Mouse (Mus musculus): Measurements from ENCODE around the gene Ccdc86. TPM values are rescaled to one million over a fixed set of nuclear protein-coding genes. Genes with fewer than 3 reads are reported as not detected.

Gene Ccdc86
- total and polyA plus RNA-seq, 2 experiments from 2014 or later: 6.5 to 13.1 TPM

- no peak for TF ChIP-seq CTCF (IDR thresholded peaks at IDR 0.05)
- H3K9me3 ChIP-seq (ENCODE audit: low read length): no peaks in the 10 kb centered on the region
- 79% methylated on average over 13 of the region's 13 CpGs for WGBS
Measured at GRCm38 (mm10) chr19:10984551-10984950, 35.5 kb upstream of the Ccdc86 start.

DNA sequence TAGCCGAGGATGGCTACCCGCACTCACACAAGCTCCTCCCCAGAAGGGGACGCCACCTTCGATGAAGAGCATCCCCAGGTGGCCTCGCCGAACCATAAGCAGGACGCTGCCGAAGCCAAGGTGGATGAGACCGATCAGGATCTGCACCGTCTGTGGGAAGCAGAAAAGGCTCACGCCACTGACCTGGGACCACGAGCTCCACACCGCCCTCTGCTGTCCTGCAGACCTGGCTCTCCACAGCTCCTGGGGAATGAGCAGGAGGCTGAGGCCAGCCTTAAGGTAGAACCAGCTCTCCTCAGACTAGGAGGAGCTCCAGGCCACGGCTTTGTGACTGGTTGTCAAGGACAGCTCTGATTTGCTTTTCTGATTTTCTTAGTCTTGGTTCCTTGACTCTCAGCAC, 34.1 kb upstream of the Ccdc86 start:
- no peak for ATAC-seq (ENCODE audit: low FRiP score)
- no peaks in the 10 kb centered on the region for H3K36me3 ChIP-seq (ENCODE audit: insufficient read depth, low read length)
- WGBS: 19% methylated on average over 14 of the region's 14 CpGs
- no peaks in the 10 kb centered on the region for H3K4me1 ChIP-seq (ENCODE audit: insufficient read depth, low read length)
- TF ChIP-seq CTCF (IDR thresholded peaks at IDR 0.05): peak; percentile 50
- DNase-seq (ENCODE audit: low spot score): no peak
- H3K27ac ChIP-seq (ENCODE audit: low read depth, low read length): no peak overlapping the region
- H3K27me3 ChIP-seq (ENCODE audit: insufficient read depth, low read length): no peaks in the 10 kb centered on the region
- no peak overlapping the region for H3K4me3 ChIP-seq (ENCODE audit: low read depth, low read length)
- H3K9ac ChIP-seq (replicated peaks; ENCODE audit: low read length, poor library complexity, severe bottlenecking): no peak overlapping the region
- no peak overlapping the region for H3K4me2 ChIP-seq (ENCODE audit: low read depth, low read length, poor library complexity, severe bottlenecking)
- H3K9me3 ChIP-seq (ENCODE audit: low read length): no peaks in the 10 kb centered on the region

More at GRCm38 (mm10) chr19:10984551-10984950, 35.5 kb upstream of the Ccdc86 start:
- Histone ChIP-seq H3K27me3 (ENCODE audit: insufficient read depth, low read length) (no peaks in the 10 kb centered on the region), H3K4me1 (ENCODE audit: insufficient read depth, low read length) (no peaks in the 10 kb centered on the region), H3K4me2 (ENCODE audit: low read depth, low read length, poor library complexity, severe bottlenecking) (no peak overlapping the region), H3K27ac (ENCODE audit: low read depth, low read length) (no peak overlapping the region), H3K4me3 (ENCODE audit: low read depth, low read length) (no peak overlapping the region), H3K36me3 (ENCODE audit: insufficient read depth, low read length) (no peaks in the 10 kb centered on the region), H3K9ac (replicated peaks; ENCODE audit: low read length, poor library complexity, severe bottlenecking) (no peak overlapping the region)
- no peak for DNase-seq (ENCODE audit: low spot score)
- ATAC-seq (ENCODE audit: low FRiP score): no peak

GRCm38 (mm10) chr19:10980210-10980609, 31.1 kb upstream of the Ccdc86 start:
- Histone ChIP-seq H3K4me1 (ENCODE audit: insufficient read depth, low read length) (no peaks in the 10 kb centered on the region), H3K9me3 (ENCODE audit: low read length) (no peaks in the 10 kb centered on the region), H3K4me3 (ENCODE audit: low read depth, low read length) (no peak overlapping the region), H3K27ac (ENCODE audit: low read depth, low read length) (no peak overlapping the region), H3K27me3 (ENCODE audit: insufficient read depth, low read length) (no peaks in the 10 kb centered on the region), H3K4me2 (ENCODE audit: low read depth, low read length, poor library complexity, severe bottlenecking) (no peak overlapping the region), H3K9ac (replicated peaks; ENCODE audit: low read length, poor library complexity, severe bottlenecking) (no peak overlapping the region), H3K36me3 (ENCODE audit: insufficient read depth, low read length) (no peaks in the 10 kb centered on the region)
- ATAC-seq (ENCODE audit: low FRiP score) (no peak), DNase-seq (ENCODE audit: low spot score) (no peak)
- 84% methylated on average over 5 of the region's 5 CpGs for WGBS
- no peak for TF ChIP-seq CTCF (IDR thresholded peaks at IDR 0.05)

- TF ChIP-seq CTCF (IDR thresholded peaks at IDR 0.05): peak; percentile 81
- Histone ChIP-seq H3K36me3 (ENCODE audit: insufficient read depth, low read length) (no peaks in the 10 kb centered on the region), H3K4me1 (ENCODE audit: insufficient read depth, low read length) (no peaks in the 10 kb centered on the region), H3K9me3 (ENCODE audit: low read length) (no peaks in the 10 kb centered on the region), H3K4me3 (ENCODE audit: low read depth, low read length) (no peak overlapping the region), H3K27ac (ENCODE audit: low read depth, low read length) (no peak overlapping the region), H3K27me3 (ENCODE audit: insufficient read depth, low read length) (no peaks in the 10 kb centered on the region), H3K4me2 (ENCODE audit: low read depth, low read length, poor library complexity, severe bottlenecking) (peak overlapping the region; percentile 23), H3K9ac (replicated peaks; ENCODE audit: low read length, poor library complexity, severe bottlenecking) (no peak overlapping the region)
- ATAC-seq (ENCODE audit: low FRiP score) (peak; percentile 64), DNase-seq (ENCODE audit: low spot score) (peak; percentile 68)
- 13% methylated on average over 18 of the region's 18 CpGs for WGBS
Measured at GRCm38 (mm10) chr19:10979184-10980168, 30.4 kb upstream of the Ccdc86 start.

DNA sequence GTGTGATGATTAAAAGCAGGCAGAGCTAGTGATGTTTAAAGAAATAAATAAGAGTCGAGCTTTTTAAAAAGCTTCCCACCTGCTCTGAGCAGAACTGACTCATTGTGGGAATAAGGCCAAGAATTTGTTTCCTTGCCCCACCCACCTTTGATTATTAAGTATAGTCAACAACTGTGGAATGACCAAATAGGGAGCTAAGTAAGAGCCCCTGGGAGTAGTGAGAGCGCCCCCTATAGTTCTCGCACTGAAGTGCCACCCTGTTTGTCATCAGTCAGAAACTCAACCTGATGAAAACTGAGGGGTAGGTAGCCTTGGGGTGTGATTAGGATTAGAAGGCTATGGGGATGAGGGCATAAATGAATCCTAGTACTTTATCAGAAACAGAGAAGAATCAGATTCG, 27.3 kb upstream of the Ccdc86 start:
- no peaks in the 10 kb centered on the region for H3K9me3 ChIP-seq (ENCODE audit: low read length)
- no peak for DNase-seq (ENCODE audit: low spot score)
- ATAC-seq (ENCODE audit: low FRiP score): no peak

DNA sequence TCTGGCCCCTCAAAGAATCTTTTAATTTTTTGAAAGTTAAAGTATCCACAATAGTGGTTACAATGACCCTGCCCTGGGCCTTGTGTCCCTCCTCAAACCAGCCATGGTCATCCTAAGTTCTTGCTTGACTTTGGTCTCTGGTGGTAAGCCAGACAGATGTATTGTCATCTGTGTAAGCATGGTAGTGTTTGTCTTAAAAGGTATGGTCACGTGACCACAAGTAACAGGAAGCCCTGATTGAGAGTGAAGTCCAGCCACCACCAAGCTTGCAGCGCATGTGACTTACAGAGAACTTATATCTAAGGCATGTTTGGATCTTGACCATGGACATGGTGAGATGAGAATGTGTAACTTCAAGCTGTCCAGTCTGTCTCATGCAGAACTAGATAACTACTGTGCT, 26.1 kb upstream of the Ccdc86 start:
- Histone ChIP-seq H3K4me3 (ENCODE audit: low read depth, low read length) (no peak overlapping the region), H3K36me3 (ENCODE audit: insufficient read depth, low read length) (no peaks in the 10 kb centered on the region), H3K27ac (ENCODE audit: low read depth, low read length) (no peak overlapping the region), H3K4me2 (ENCODE audit: low read depth, low read length, poor library complexity, severe bottlenecking) (no peak overlapping the region), H3K9ac (replicated peaks; ENCODE audit: low read length, poor library complexity, severe bottlenecking) (no peak overlapping the region), H3K4me1 (ENCODE audit: insufficient read depth, low read length) (no peaks in the 10 kb centered on the region), H3K27me3 (ENCODE audit: insufficient read depth, low read length) (no peaks in the 10 kb centered on the region), H3K9me3 (ENCODE audit: low read length) (no peaks in the 10 kb centered on the region)
- WGBS: 82% methylated on average over 2 of the region's 2 CpGs
- ATAC-seq (ENCODE audit: low FRiP score): no peak
- no peak for TF ChIP-seq CTCF (IDR thresholded peaks at IDR 0.05)
- no peak for DNase-seq (ENCODE audit: low spot score)

More for the DNA sequence above, 27.3 kb upstream of the Ccdc86 start:
- Histone ChIP-seq H3K4me3 (ENCODE audit: low read depth, low read length) (no peak overlapping the region), H3K4me1 (ENCODE audit: insufficient read depth, low read length) (no peaks in the 10 kb centered on the region), H3K27me3 (ENCODE audit: insufficient read depth, low read length) (no peaks in the 10 kb centered on the region), H3K36me3 (ENCODE audit: insufficient read depth, low read length) (no peaks in the 10 kb centered on the region), H3K27ac (ENCODE audit: low read depth, low read length) (no peak overlapping the region), H3K9ac (replicated peaks; ENCODE audit: low read length, poor library complexity, severe bottlenecking) (no peak overlapping the region), H3K4me2 (ENCODE audit: low read depth, low read length, poor library complexity, severe bottlenecking) (no peak overlapping the region)
- TF ChIP-seq CTCF (IDR thresholded peaks at IDR 0.05): peak; percentile 37
- 49% methylated on average over 4 of the region's 4 CpGs for WGBS
